Mouse (Mus musculus) olfactory bulb, adult 2 months (tissue): ENCODE measurements around the gene Gm45623.

Experiments used
- CTCF ChIP-seq: fragments of 200-500 bp; IDR thresholded peaks from 2 replicates; pipeline ENCODE4 v1.5.1; 2012; ENCODE audit warnings: low read depth, mild to moderate bottlenecking, low read length, moderate library complexity; ENCODE audit not compliant: insufficient read depth
- POLR2A ChIP-seq: fragments of 200-500 bp; IDR thresholded peaks from 2 replicates; pipeline ENCODE4 v1.6.1; 2012; ENCODE audit warnings: mild to moderate bottlenecking, low read depth, low read length, moderate library complexity; ENCODE audit not compliant: insufficient read depth

DNA sequence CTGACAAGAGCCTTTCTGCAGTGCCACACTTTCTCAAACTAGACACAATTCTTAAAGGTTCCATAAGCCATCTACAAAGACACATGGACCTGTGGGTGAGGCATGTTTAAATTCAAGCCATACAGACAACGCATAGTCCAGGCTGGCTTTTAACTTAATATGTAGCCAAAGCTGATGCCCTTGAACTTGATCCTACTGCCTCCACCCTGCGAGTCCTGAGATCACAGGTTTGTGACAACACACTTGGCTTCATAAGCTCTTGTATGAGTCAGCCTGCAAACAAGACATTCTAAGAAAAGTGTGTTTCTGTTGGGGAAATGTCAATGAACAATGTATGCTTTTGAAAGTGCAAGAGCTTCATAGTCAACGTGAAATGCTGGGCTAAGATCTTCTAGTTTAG, 39.2 kb upstream of the Gm45623 start:
- TF ChIP-seq CTCF: no peak
- no peak for TF ChIP-seq POLR2A
